Mouse (Mus musculus) olfactory bulb, adult 2 months (tissue): ENCODE results near the gene Fgf7.

Source experiments
- CTCF ChIP-seq: fragments of 200-500 bp; IDR thresholded peaks from 2 replicates; pipeline ENCODE4 v1.5.1; 2012; ENCODE audit warnings: low read depth, mild to moderate bottlenecking, low read length, moderate library complexity; ENCODE audit not compliant: insufficient read depth
- POLR2A ChIP-seq: fragments of 200-500 bp; IDR thresholded peaks from 2 replicates; pipeline ENCODE4 v1.6.1; 2012; ENCODE audit warnings: mild to moderate bottlenecking, low read depth, low read length, moderate library complexity; ENCODE audit not compliant: insufficient read depth

- no peak for TF ChIP-seq CTCF
- no peak for TF ChIP-seq POLR2A
Measured at GRCm38 (mm10) chr2:126034379-126035005, at the start of gene Fgf7.
